Mouse (Mus musculus) megakaryocyte, embryonic 14.5 days (primary cell): ENCODE measurements around the gene Hcn3.

ENCODE experiments used
- FLI1 ChIP-seq: IDR thresholded peaks from 2 replicates; pipeline ENCODE4 v1.6.1; 2012; ENCODE audit warnings: low read length, inconsistent platforms, mixed read lengths
- GATA1 ChIP-seq: IDR thresholded peaks from 3 replicates; pipeline ENCODE4 v1.6.1; 2012; ENCODE audit warnings: mixed read lengths, low read length, inconsistent platforms, borderline replicate concordance

GRCm38 (mm10) chr3:89129908-89130307, 30.1 kb downstream of the Hcn3 start:
- TF ChIP-seq GATA1 (no peak), FLI1 (no peak)
